Mouse (Mus musculus) heart, adult 2 months (tissue): ENCODE measurements at regions not wholly inside any gene's neighbourhood (a gene's known extent, or its start where the extent isn't known, plus 50 kb on each side); places are given as distances from the start of the nearest gene placed in this dataset.

ENCODE experiments used
- DNase-seq, 2 experiments: peaks; one replicate each; pipeline ENCODE4 v3.0.0; 2021
- H3K27ac ChIP-seq: fragments of 200-600 bp; 2 replicates; pipeline ENCODE4 v1.8.1; 2022
- H3K27me3 ChIP-seq: fragments of 200-500 bp; 2 replicates; pipeline ENCODE4 v1.6.1; 2012; ENCODE audit warnings: mild to moderate bottlenecking, low read length, inconsistent platforms, mixed read lengths; ENCODE audit not compliant: control insufficient read depth, insufficient read depth
- H3K36me3 ChIP-seq: fragments of 200-500 bp; 2 replicates; pipeline ENCODE4 v1.6.1; 2012; ENCODE audit warnings: low read length, inconsistent platforms; ENCODE audit not compliant: control insufficient read depth, insufficient read depth
- H3K4me1 ChIP-seq: fragments of 200-500 bp; 2 replicates; pipeline ENCODE4 v1.6.1; 2011; ENCODE audit warnings: low read length; ENCODE audit not compliant: control insufficient read depth, insufficient read depth
- H3K4me3 ChIP-seq: fragments of 200-600 bp; 2 replicates; pipeline ENCODE4 v1.8.1; 2022
- H3K79me2 ChIP-seq: fragments of 200-500 bp; replicated peaks from 2 replicates; pipeline ENCODE4 v1.6.1; 2012; ENCODE audit warnings: mild to moderate bottlenecking, inconsistent platforms, low read length, moderate library complexity, mixed read lengths; ENCODE audit not compliant: control insufficient read depth, insufficient read depth
- H3K9ac ChIP-seq: fragments of 200-500 bp; 2 replicates; pipeline ENCODE4 v1.6.1; 2012; ENCODE audit warnings: low read depth, mild to moderate bottlenecking, control low read depth, inconsistent platforms, low read length, mixed read lengths
- CTCF ChIP-seq: fragments of 200-600 bp; IDR thresholded peaks from 2 replicates; pipeline ENCODE4 v1.8.1; 2022; ENCODE audit warnings: antibody characterized with exemption, mild to moderate bottlenecking, moderate library complexity
- EP300 ChIP-seq: fragments of 200-500 bp; IDR thresholded peaks from 2 replicates; pipeline ENCODE4 v1.6.1; 2011; ENCODE audit warnings: low read depth, low read length, control low read depth; ENCODE audit not compliant: insufficient read depth
- POLR2A ChIP-seq: fragments of 200-500 bp; IDR thresholded peaks from 2 replicates; pipeline ENCODE4 v1.6.1; 2011; ENCODE audit warnings: mild to moderate bottlenecking, low read depth, low read length, control low read depth; ENCODE audit not compliant: insufficient read depth
- WGBS: fragments of 180-500 bp; shearing (Covaris S2); methylation state at CpG from one replicate; pipeline ENCODE4 v1.1.7; 2018; 5-methylcytosine and 5-hydroxymethylcytosine counted together
- intact Hi-C: fragments of 180-260 bp; cut with DNase I; formaldehyde crosslinking; loops from one replicate; pipeline ENCODE4 v1.15.1; 2025

GRCm38 (mm10) chr1:121249081-121249480 is 83.3 kb downstream of the Insig2 start:
- Histone ChIP-seq H3K4me1 (no peaks in the 10 kb centered on the region), H3K4me3 (no peak overlapping the region), H3K27me3 (no peaks in the 10 kb centered on the region), H3K36me3 (no peaks in the 10 kb centered on the region), H3K27ac (no peak overlapping the region), H3K9ac (no peak overlapping the region), H3K79me2 (no peaks in the 10 kb centered on the region)
- 43% methylated on average over 1 of the region's 1 CpGs for WGBS
- intact Hi-C loops = loop anchor here (1.0 kb wide), 1 partner anchor 149 kb away; no protein-coding TSS in a partner anchor
- TF ChIP-seq EP300 (no peak), CTCF (peak; percentile 68)
- no peak for DNase-seq

- Histone ChIP-seq H3K79me2 (no peaks in the 10 kb centered on the region), H3K27ac (no peak overlapping the region), H3K4me3 (no peak overlapping the region), H3K36me3 (no peaks in the 10 kb centered on the region), H3K4me1 (no peaks in the 10 kb centered on the region), H3K27me3 (no peaks in the 10 kb centered on the region), H3K9ac (no peak overlapping the region)
- DNase-seq = no peak
- TF ChIP-seq EP300 = no peak
- no peak for TF ChIP-seq CTCF
- no peak for TF ChIP-seq POLR2A
- intact Hi-C loops = no loop called here
- 84% methylated on average over 4 of the region's 4 CpGs for WGBS
Observed at GRCm38 (mm10) chr1:121250686-121251085, 81.7 kb downstream of the Insig2 start.

- 80% methylated on average over 7 of the region's 7 CpGs for WGBS
- H3K79me2 ChIP-seq = no peaks in the 10 kb centered on the region
- TF ChIP-seq EP300 = no peak
- H3K27me3 ChIP-seq = no peaks in the 10 kb centered on the region
- H3K9ac ChIP-seq = no peak overlapping the region
- no peak overlapping the region for H3K27ac ChIP-seq
- no peaks in the 10 kb centered on the region for H3K4me1 ChIP-seq
- no peak overlapping the region for H3K4me3 ChIP-seq
- no peaks in the 10 kb centered on the region for H3K36me3 ChIP-seq
- no peak for DNase-seq
- intact Hi-C loops = no loop called here
Observed at GRCm38 (mm10) chr1:121252056-121252455, 80.3 kb downstream of the Insig2 start.

- Histone ChIP-seq H3K27me3 (no peaks in the 10 kb centered on the region), H3K9ac (no peak overlapping the region), H3K4me1 (no peaks in the 10 kb centered on the region), H3K79me2 (no peaks in the 10 kb centered on the region), H3K4me3 (no peak overlapping the region), H3K36me3 (no peaks in the 10 kb centered on the region), H3K27ac (no peak overlapping the region)
- no peak for DNase-seq
- TF ChIP-seq POLR2A (no peak), EP300 (no peak), CTCF (no peak)
- 65% methylated on average over 9 of the region's 9 CpGs for WGBS
- intact Hi-C loops = no loop called here
Observed at GRCm38 (mm10) chr1:121254196-121254595, 78.2 kb downstream of the Insig2 start.
